Mouse (Mus musculus) B cell, adult (primary cell): ENCODE results near the gene Rtp2. TPM values are rescaled to one million over a fixed set of nuclear protein-coding genes. Genes with fewer than 3 reads are reported as not detected.

Experiments
- total RNA-seq: library from RNA; stranded (reverse); gene quantifications from 4 replicates; pipeline ENCODE4 v1.2.4, GENCODE M21; 2023; ENCODE audit not compliant: inconsistent age

Rtp2 gene
- not detected in 4 replicates for total RNA-seq

GRCm38 (mm10) chr16:23932294-23932693 is at the start of gene Rtp2:
TSS of gene Rtp2 (minus strand) at chr16:23932394.

GRCm38 (mm10) chr16:23890636-23891035 is 41.6 kb downstream of the Rtp2 start, which contains the start of gene Sst:
TSS of gene Sst (minus strand) at chr16:23890958.

Other genes starting within 250 kb of the Rtp2 start
- gene Sst, start 41.4 kb downstream of the Rtp2 start, total RNA-seq = not detected in 4 replicates
- gene Gm37419, start 56.1 kb upstream of the Rtp2 start, total RNA-seq = not detected in 4 replicates
- 70.8 to 75.9 TPM (median 73.5 TPM) in 4 replicates for gene Bcl6, start 56.5 kb upstream of the Rtp2 start, total RNA-seq